Mouse (Mus musculus) R1 (cell line): ENCODE data around the gene Gja1.

Experiments
- DNase-seq: peaks from one replicate; pipeline ENCODE4 v3.0.0-alpha.2; 2018; ENCODE audit warnings: low read depth, low spot score

Gene Gja1

DNA sequence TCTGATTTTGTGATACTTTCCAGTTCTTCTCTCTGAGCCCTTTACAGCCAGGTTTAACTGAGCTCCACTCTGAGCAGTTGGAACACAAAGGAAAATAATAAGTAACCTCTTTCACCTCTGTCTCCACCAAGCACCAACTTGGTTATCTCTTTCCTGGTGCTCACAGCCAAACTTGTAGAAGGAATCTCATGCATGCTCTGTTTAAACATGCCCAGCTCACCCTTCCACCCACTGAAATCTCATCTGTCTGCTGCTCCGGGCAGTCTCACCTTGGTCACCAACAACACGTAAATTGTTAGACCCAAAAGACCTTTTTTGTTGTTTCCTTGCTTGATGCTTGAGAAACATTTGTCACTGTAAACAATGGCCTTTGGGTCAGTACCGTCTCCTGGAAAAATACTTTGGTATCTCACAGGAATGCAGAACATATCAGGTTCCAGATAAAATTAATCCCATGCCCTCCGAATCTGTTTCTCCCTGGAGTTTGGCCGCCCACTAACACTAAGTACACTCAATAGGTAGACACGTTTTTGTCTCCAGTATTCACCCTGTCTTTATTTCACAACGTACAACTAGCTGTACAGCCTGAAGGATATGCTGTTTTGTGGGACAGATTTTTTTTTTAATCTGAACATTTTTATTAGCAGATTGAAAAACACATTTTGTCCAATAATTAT is 38.9 kb downstream of the Gja1 start:
- no peak for DNase-seq

DNA sequence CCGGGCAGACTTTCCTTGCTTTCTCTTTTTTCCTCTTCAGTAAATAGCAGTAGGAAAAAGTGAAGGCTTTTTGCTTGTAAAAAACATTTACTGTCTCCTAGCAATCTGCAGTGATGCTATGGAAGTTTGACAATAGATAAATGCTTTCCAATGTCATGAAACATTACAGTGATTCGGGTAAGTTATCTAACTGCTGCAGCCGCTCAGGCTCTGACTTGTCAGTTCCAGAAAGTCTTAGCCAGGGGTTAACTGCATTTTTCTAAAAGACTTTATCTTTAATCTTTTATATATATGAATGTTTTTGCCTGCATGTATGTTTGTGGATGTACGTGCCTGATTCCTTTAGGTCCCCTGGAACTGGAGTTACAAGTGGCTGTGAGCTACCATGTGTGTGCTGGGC is 45.4 kb downstream of the Gja1 start:
- DNase-seq: no peak

DNA sequence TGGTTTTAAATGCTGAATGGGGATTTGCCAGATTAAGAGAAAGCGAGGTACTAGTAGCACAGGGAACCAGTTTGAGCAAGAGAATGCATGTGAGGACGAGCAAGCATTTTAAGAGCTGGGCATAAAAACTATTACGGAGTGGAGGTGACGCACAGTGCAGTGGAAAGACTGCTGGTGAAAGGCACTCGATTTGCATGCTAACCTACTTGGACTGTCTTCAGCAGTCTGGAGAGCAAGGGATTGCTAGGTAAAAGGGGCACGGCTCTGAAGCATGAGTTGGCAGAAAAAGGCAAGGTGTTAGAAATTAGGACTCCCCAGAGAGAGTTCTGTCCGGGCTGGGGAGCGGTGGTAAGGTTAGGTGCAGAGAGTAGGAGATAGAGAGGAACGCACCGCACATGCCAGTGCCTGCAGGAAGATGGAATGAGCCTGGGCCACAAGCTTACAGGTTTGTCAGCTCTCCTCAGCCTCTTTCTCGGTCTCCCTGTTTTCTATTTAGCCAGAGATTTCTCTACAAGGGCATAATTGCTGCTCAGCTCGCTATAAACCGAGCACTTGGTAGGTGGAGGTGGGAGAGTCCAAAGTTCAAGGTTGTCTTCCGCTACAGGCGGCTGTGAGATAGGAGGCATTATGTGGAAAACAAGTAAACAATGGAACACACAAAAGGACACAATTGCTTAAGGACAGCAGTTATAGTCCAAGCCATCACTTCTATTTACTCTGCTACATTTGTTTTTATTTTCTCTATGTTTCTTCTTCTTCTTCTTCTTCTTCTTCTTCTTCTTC is 48.1 kb downstream of the Gja1 start:
- DNase-seq: peak; percentile 66

DNA sequence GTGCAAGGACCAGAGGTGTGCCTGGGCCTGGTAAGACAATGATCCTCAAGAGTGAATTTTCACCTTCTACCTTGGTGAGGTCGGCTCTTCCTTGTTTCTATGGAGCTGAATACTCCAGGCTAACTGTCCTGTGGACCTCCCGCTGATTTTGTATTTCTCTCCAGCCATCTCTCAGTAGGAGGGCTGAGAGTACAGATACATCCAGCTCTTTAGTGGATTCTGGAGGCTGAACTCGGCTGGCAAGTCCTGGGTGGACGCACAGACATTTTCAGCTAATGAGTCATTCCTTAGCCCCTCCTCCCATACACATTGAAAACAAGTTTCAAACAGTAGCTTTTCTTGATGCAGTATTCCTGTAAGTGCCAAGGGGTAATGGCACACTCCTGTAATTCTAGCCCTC is 49.2 kb downstream of the Gja1 start:
- DNase-seq: peak; percentile 99

DNA sequence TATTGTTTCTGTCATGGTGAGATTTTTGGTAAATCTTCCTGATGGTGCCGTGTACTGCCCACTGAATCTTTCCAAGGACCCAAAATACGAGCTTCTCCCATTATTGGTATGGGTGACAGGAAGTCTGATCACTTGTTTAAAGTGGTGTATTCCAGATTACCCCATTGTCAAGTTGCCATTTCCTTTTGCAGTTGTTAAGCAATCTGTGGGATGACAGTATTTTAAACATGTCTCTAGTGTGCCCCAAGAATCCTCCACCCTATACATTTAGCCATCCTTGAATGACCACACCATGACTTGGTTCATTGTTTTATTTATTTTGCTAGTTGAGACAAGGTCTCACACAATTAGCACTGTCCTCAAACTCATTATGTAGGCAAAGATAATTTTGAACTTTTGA is 50.3 kb downstream of the Gja1 start:
- no peak for DNase-seq

DNA sequence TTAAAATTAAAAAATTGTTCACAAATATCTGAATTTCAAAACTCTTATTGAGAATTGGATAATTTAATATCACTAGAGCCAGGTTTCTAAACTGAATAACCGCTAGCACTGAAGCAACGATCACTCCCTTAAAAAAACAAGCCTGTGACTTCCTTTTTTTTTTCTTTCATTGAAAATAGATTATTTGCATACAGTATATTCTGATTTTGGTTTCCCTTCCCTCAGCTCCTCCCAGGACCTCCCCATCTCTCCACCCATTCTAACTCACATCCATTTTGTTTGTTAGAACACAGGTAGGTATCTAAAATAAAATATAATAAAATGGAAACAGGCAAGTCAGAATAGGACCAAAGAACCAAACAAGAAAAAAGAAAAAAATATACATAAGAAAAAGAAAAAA is 50.7 kb downstream of the Gja1 start:
- no peak for DNase-seq

DNA sequence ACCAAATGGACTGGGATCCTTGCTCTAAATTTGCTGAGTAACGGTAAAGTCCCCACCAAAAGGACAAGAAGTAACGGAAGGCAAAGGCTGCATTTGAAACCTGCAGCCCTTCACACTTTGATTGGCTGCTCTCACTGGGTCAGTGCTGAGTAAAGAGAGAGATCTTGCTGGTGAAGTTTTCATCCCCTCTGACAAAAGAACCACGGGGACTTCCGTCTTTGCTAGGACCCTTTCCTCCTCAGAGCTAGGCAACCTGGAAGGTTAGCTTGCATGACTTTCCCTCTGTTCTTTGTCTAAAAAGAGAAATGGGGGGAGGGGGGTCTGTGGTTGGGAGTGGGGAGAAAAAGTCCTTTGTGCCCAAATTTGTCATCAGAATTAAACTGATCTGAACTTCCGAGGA is 51.9 kb downstream of the Gja1 start:
- peak; percentile 91 for DNase-seq

DNA sequence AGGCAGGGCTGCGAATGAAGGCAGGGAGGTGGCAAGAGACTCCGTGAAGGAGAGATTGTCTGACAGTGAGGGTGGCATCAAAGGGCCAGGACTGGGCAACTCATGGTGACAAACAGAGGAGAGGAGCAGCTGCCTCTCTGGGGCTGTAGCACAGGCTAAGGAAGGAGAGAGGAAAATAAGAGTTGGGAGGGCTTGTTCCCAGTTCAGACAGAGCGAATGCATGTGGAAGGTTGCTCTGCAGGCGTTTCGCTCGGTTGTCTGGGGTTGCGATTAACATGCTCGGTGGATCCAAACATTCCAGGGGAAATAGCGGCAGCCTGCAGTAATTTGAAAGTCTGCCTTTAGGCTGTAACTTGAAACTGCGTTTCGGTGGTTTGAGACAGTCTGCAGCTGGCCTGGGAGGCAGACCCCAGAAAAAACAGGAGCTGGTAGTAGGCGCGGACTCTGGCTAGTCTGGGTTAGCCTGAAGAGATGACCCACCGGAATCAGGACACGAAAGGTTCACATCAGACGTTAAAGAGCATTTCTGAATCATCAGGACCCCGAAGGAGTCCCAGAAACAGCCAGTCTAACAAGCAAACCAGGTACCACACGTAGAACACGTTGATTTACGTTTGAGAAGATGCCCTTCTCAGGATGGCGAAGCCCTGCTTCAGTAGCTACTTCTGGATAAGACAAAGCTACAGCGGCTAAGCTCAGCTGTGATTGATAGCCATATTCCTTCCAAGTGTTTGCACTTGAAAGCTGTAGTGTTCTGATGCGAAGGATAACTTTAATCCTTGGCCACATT is 54.7 kb downstream of the Gja1 start:
- peak; percentile 69 for DNase-seq

DNA sequence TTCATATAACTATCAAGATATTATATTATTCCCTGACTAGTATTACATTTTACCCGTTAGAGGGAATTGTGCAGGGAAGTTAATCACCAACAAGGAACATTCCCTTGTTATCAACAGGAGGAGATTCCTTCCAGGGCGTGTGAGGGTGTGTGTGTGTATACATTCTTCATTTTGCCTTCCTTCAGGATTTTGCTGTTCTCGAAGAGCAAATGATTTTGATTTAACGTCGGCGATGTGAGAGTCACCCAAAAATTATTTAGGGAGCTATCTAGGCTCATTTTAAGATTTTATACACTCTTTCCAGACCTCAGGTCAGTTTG is 55.2 kb downstream of the Gja1 start:
- no peak for DNase-seq

DNA sequence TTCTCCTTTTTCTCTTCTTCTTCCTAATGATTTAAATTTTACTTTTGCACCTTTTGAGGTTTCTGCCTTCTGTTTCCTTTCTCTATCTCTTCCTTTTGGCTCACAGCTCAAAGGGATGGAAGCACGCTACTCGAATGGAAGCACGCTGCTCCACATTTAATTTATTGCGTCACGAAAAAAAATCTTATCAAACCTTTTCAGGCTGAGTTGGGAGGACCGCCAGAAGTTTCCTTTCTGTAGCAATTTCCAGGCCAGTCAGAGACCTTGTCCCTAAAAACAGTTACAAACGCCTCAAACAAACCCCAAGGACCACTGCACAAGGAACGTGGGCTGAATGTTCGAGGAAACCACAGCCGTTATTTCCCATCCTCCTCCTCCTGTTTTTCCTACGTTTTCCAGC is 60.2 kb downstream of the Gja1 start:
- no peak for DNase-seq

DNA sequence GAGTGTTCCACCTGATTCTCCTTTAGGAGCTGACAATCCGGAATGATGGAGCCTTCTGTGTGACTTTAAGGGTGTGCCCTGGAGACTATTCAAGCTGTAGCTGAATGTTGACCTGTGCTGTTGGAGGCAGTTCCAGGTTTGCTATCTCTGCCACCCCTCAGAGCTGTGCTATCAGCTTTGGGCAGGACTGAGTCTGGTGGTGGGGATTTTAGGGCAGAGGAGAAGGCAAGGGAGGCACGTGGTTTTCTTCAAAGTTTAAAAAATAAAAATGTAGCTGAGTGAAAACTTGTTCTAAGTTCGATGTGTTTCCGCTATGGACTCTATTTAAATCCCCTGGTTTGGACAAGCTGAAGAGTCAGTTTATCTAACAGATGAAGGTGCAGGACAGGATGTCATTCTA is 62.5 kb downstream of the Gja1 start:
- no peak for DNase-seq

DNA sequence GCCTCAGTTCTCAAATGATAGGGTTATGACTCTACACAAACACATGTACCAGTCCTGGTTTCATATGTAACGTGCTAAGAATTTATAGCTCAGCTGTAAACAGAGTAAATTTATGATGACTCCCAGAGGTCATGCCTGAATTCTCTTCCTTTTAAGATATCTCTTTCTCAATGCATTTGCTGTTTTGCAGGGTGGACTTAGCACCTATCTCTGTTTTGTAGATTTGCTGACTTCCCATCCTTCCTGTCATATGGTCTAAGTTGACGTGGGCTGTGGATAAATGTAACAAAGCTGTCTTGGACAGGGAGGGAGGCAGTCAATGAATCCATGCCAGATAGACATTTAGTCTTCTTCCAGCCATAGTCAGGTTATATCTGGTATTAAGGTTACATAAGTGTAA is 67.3 kb downstream of the Gja1 start:
- DNase-seq: no peak

DNA sequence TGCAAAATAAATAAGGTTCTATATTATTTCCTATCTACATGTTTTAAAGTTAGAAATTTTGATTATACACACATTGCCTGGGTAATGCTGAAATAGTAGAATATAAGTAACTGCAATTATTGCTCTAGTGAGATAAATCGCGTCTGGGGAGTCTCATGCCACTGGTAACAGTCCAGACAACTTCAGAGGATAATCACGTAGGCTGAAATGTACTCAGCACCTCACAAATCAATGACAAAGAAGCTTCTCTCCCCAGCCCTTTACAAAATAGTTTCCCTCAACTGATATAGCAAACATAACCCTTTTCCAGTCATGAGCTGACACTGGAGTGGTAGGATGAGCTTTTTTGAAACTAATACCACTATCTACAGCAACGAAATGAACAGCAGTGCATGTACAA is 71.9 kb downstream of the Gja1 start:
- DNase-seq: no peak
